Mouse (Mus musculus) ovary, postnatal 10 days (tissue): Measurements from ENCODE around the gene 6030408B16Rik.
A peak's percentile ranks its signal among the peaks of the same experiment; 100 is the strongest.

Experiments
- DNase-seq: peaks from one replicate; pipeline ENCODE4 v3.0.0; 2022; ENCODE audit warnings: low spot score

The 6030408B16Rik gene

DNA sequence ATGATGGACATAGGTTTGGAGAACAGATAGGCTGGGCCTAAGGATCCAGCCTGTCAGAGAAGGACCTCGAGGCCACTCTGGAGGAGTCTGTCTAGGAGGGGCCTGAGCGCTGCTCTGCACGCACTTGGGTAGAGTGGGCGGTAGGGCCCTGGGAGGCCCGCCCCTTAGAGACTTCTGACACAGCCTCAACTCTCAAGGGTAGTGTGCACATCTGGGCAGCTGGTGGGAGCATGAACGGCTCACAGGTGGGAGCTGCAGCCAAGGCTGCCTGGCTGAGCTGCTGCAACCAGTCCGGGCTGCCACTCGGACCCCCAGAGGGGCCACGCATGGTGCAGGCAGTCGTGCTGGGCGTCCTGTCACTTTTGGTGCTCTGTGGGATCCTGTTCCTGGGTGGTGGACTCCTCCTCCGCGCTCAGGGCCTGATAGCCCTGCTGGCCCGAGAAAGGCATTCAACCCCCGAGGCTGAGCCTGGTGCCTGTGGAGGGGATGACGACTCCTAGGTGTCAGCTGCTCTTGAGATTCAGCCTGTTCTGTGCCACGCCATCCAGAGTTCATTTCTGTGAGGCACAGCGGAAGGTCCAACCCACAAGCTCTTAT lies at the start of gene 6030408B16Rik:
Gene 6030408B16Rik, plus strand, starts transcription at position 188 of the 597 bp plus-strand sequence.
- no peak for DNase-seq

DNA sequence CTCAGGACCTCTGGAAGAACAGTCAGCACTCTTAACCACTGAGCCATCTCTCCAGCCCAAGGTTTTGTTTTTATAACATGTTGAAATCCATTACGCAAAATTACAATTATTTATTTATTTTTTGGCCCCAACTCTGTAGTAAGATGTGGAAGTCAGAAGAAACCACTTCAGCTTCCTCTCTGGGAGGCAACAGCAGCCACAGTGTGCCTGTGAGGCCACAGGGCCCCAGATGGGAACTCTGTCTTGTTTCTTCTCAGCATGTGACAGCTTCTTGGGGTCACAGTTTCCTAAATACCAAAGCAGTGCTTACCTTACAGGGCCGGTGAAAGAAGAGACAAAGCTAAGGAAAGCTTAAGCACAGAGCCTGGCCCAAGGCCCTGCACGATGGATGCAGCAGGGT lies 49.0 kb upstream of the 6030408B16Rik start:
- no peak for DNase-seq

DNA sequence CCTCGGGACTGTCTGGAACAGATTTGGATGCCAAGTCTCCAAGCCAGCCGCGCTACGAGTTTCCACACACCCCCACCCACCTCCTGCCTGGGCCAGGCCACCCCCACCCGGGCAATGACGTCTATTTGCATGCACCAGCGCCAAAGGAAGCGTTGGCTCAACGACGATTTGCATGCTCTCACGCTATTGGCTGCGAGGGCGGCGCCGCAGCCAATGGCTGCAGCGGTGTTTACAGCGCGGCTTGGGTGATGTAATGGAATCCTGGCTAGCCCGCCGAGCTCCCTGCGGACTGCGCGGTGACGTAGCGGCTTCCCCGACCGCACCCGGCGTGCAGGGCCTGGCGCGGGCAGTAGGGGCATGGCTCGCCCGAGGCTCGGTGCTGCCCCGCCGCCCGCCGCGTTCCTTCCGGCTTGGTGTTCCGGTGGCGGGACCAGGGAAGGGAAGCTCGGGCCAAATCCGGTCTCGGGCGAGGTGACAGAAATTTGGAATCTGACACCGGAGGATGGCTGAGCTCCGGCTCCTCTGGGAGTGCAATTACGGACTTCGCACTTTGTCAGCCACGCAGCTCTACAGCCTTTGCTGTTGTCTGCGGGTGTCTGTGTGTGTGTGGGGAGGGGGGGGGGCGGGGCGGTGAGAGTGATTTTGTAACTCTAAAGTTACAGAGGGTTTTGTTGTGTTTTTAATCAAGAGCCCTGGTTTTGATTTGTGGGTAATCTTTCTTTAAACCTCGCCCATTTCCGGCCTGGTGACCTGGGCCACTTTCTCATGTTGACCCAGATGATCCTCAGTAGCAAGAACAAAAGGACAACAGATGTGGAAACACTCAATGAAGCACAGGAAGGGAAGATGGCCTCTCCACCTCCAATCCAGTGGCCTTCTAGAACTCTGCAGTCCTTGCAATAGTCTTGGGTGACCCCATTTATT lies 46.5 kb upstream of the 6030408B16Rik start:
- peak; percentile 85 for DNase-seq

DNA sequence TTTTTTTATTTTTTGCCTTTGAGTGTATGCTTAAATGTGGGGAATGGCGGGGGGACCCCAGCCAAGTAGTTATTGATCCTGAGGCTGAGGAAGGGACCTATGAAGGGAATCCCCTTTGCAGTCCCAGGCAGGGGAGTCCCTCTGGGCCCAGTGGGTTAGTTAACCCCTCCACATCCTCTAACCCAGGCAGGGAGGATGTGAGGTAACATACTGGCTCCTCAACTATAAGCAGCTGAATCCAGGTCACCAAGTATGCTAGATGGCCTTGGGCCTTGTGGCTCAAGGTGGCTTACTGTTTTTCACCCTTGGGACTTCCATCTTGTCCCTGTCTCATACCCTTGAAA lies 45.9 kb upstream of the 6030408B16Rik start:
- DNase-seq: no peak

DNA sequence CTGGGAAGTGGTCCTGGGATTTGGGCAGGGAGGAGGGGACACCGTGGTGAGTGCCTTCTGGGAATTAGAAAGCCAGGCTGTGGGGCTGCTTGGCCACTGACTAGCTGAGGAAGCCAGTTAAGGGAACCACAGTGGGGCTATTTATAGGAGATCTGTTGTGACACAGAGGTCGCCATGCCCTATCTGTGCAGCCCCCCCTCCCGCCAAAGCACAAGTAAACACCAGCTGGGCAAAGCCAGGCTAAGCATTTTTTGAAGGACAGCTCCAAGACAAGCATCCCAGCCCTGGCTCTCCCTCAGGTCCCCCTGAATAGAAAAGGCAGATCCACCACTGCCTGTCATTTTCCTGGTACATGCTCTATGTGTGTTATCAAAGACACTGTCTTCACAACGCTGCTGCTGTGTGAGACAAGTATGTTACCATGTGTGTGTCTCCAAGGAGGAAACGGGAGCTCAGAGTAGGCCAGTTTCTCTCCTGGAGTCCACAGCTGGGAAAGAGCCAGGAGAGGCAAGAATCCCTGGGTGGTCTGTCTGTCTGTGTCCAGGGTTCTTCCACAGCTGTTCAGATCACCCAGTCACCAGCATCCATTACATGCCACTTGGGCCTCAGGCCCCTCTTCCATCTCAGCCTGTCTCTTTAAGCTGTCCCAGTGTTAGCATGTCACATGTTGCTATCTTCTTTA lies 44.8 kb upstream of the 6030408B16Rik start:
- no peak for DNase-seq

DNA sequence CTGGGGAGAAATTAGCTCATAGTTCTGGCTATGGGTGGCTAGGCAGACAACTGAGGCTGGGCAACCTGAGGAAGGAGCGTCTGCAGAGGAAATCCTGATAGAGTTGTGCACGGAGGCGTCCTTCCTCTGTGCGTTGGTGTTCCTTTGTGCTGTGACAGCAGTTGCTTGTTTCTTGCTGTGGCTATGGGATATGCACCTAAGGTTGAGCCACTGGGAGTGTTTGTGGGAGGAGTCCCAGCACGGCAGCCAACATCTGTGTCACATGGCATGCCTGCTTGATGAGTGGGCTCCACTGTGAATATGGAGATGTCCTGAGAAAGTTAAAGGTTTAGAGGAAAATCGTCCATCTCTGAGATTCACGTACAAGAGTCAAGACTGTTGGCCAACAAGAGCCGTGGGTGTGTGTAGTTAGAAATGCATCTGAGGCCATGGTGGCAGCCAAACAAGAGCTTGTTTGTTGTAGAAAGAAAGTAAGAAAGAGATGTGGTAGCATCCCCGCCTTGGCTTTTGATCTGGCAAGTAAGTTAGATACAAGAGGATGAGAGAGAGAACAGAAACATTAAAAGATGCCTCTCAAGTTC lies 42.7 kb upstream of the 6030408B16Rik start:
- no peak for DNase-seq

DNA sequence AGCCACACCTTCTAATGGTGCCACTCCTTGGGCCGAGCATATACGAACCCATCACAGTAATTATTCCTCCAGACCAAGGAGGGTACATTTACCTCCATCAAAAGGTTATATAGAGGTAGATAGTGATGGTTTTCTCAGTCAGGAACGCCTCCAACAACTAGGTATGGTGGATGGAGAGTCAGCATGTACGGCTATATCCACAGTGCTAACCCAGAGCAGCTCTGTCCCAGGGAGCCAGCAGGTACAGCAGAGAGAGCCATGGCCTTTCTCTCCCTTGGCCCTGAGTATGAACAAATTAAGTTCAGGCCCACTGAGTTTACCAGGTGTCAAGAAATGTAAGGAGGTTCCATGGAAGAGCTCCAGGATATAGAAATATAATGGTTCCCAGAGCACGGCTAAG lies 41.1 kb upstream of the 6030408B16Rik start:
- DNase-seq: no peak

DNA sequence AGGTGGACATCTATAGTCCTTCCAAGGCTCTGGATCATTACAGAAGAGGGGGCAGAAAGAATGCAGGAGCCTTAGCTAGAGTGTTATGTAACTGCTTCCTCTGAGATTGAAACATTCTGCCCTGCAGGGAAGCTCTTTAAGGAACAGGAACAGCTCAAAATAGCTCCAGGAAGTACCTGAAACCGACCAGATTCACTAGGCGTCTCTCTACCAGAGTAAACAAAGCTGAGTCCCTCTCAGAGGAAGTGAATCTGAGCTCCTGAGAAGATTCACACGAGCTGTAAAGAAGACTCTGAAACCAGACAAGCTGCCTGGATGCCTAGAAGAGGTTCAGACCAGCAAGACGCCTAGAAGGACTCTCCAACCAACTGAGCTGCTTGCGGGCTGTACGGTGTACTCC lies 40.4 kb upstream of the 6030408B16Rik start:
- DNase-seq: no peak

DNA sequence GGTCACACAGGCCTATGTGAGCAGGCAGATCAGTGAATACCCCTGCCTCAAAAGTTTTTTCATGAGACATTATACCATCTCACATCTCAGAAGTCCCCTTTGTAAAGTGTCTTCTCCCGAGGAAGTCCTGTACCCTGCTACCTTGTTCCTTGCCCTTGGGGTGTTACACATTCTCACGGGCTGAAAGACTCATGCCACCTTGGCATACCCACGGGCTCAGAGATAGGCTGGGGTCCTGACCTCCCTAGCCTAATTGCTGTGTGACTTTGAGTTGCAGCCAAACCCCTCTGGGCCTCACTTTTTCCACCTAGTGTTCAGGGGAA lies 39.5 kb upstream of the 6030408B16Rik start:
- DNase-seq: no peak

DNA sequence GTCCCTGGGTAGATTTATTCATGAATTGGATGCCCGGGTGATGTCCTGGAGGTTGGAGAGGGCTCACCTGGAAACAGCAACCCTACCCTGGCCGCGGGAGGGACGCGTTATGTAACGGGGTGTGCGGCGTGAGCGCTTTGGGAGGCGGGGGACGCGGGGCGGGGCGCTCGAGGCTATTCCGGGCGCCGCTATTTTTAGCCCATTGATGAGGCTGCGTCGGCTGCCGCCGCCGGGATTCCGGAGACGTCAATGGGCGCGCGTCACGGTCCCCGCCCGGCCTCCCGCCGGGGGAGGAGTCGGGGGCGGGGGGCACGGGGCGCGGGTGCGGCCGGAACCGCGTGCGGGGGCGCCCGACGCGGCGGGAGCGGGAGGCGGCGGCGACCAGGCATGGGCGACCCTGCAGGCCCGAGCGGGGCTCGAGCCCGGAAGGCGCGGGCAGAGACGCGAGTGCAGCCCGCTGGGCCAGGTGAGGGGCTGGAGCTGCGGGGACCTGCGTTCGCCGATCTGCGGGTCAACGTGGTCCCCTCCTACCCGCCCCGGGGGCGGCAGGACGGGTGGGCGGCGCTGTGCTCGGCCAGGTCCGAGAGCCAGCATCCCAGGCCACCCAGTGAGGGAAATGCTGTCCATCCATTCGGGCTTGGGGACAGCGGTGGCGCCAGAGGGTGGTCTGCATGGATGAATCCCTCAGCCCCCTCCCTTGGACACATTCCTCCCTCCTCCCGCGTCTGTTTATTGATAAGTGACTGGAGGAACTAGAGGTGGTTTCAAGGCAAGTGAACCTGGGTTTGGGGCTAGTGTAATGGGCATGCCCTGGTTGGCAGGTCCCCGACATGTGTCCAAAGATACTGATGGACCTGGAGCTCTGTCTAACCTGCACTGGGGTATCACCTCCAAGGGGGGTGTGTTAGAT lies 38.9 kb upstream of the 6030408B16Rik start, which contains the start of gene Nr4a1:
Gene Nr4a1, plus strand, starts transcription at position 384 of the 910 bp plus-strand sequence.
- DNase-seq: no peak

DNA sequence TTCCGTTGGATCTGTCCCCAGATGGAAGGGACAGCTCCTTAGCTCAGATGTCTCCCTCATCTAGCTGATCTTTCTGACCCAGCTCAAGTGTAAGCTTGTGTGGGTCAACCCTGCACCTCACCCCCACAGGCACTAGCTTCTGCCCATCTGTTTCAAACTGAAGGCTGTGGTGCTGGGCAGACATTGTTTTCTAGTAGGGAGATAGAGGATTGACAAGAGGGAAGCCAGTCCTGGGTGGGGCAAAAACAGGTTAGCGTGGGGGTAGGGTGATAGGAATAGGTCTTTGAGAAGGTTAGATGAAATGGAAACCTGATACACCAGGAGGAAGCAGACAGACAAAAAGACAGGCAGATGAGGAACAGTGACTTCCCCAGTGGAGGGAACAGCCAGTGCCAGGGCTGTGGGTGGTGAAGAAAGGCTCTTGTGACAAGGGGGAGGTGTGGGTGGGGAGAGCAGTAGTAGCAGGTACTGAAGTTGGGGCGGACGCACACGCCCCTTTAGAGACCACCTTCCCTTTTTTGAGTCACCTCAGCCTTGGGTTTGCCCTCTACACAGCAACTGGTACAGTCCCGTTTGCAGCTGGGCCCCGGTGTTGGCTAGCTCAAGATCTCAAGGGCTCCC lies 37.1 kb upstream of the 6030408B16Rik start:
- no peak for DNase-seq

DNA sequence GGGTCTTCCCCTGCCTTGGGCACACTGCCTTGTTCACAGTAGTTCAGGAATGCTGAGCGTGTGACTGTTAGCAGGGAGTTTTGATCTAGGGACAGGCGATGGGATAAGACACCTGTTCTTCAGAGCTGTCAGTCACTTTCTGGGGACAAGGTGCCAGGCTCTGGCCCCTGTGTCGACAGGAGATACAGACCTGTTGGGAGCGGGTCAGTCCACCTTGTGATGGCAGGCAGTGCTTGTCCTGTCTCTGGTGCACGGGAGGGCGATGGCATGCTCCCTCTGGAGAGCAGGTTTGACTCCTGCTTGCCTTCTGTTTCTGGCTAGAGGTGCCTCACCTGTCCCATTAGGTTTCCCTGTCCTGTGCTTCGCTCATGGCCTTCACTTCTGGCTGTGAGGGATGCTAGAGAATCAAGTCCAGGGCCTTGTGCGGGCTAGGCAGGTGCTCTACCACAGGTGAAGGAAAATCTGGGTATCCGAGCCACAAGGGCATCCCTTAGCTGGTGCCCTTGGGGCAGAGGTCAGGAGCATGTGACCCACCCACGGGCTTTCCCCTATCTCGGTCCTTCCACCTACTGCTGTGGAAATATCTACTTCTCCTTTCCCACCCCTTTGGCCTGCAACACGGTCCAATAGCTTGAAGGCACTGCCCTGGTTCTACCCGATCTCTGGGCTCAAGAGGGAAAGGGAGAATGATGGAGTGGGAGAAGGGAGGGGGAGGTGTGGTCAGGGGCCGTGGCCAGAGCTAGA lies 36.4 kb upstream of the 6030408B16Rik start:
- DNase-seq: no peak

DNA sequence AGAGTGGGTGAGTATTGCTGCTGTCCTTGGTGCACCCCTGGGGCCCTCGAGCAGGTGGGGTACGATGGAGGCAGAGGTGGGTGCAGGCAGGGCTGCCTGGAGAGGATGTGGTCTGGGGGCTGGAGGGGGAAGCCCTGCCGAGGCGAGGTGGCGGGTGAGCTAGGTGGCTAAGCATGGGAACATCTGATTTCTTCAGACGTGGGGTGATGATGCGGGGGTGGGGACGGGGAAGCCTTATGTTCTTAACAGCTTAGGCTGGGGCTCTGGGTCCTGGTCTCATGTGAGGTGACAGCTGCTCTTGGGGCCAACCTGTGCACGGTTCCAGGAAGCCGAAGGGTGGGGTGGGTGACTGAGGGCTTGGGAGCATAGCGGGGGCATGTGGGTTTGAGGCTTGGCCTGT lies 34.6 kb upstream of the 6030408B16Rik start:
- DNase-seq: no peak

DNA sequence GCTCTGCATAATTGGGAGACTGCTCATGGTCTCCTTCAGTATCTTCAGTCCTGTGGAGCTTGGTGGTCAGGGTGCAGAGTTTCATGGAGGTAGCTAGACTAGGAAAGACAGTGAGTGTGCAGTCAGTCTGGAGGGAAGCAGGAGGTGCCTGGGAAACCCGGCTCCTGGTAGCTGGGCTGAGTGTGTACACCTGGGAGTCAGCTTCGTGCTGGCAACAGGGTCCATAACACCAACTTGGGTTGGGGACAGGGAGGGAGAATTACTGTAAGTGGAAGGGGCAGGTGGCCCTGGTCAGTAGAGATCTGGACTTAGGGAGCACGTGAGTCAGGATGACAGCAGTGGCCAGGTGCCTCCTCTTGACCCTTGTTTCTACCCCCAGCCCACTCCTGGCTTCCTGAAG lies 33.1 kb upstream of the 6030408B16Rik start:
- DNase-seq: no peak

DNA sequence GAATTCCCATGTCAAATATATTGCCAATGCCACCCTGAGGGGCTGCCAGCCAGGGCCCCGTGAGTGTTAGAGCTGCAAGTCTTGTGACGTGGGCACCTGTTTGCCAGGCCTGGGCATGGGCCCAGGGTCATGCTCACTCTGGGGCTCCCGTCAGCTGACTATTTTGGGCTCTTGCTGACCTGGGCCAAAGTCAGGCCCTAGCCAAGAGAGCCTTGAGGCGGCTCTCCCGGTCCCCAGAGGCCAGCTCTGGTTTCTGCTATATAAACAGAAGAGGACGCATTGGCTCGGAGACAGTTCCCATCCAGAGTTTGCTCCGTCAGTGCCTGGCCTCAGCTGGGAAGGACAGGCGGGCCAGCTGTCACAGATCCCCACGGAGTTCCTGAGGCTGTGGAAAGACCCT lies 32.6 kb upstream of the 6030408B16Rik start:
- no peak for DNase-seq

DNA sequence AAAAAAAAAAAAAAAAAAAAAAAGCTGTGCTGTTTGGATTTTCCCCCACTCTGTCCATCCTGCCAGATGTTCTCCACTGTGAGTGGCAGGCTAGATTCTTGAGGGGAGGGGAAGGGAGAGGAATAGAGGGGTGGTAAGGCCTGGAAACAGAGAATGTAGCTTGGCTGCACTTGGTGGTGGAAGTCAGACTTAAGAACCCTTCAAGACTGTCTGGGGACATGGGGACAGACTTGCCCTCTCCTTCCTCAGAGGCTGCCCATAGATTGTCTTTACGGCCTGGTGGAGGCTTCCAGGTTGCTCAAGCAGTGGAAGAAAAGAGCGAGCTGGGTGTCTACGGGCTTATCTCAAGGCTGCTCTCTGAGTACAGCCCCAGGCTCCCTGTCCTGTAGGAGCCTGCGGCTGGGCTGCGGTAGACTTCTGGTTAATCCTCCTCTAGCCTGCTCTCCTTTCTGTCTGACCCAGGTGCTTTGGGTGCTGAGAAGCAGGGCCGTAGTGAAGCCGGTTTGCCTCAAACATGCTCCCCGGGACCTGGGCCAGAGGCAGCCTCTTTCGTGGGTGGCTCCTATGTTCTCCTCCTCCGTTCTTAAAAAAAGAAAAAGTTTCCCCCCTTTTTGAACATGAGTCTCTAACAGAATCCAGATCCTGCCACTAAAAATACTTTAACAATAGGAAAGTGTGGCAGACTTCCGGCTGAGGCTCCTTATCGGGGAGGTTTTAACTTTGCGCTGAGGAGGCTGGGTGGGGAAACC lies 32.0 kb upstream of the 6030408B16Rik start:
- no peak for DNase-seq

DNA sequence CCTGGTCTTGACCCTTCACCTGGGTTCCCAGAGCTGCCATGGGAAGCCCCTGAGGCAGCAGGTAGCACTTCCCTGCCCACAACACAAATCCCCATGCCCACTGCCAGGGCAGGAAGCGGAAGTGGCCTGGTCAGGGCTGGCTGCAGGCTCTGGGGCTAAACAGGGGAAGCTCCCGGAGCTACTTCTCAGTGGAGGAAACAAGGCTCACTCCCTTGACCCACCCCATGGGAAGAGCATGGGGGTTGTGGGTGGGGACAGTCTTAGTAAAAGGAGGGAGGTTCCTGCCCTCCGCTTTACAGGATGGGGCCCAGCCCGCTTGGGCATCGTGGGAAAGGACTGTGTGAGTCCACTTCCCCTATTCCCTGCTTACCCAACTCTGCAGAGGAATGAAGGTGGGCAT lies 30.5 kb upstream of the 6030408B16Rik start:
- no peak for DNase-seq

DNA sequence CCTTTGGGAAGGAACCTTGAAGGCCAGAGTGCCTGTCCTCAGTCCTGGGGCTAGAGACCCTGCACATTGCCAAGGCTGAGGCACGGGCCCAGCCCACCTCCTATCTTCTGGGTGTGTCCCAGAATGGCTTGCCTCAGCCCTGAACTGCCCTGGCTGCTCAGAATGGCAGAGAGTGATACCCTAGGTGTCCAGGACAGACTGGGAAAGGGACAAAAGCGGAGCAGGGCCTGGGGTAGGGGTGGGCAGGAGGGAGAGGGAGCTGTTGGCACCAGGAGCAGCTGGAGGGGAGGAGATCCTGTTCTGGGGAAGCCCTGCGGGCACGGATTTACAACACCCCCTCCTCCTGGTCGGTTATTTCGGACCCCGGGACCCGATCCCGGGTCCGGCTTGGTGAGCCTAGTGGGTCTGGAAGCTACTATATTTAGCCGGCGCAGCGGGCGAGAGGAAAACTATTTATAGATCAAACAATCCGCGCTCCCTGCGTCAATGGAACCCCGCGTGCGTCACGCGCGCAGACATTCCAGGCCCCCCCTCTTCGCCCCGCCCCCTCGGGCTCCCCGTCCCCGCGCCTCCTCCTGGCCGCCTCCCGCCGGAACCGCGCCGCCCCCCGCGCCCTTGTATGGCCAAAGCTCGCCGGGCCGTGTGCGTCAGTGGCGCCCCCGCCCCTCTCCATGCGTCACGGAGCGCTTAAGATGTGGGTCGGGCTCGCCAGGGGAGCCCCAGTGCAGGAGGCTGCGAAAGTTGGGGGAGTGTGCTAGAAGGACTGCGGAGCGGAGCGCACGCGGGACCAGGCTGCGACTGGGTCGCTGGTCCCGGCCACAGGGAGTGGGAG lies 26.7 kb upstream of the 6030408B16Rik start:
- DNase-seq: peak; percentile 76
